Mouse (Mus musculus): ENCODE data around the gene Mdn1. TPM values are rescaled to one million over a fixed set of nuclear protein-coding genes. Genes with fewer than 3 reads are reported as not detected.

The Mdn1 gene
- total RNA-seq (2021): 10 to 100 TPM in 1 of 2 experiments, 1 to 10 TPM in 1; 8.3 to 11.8 TPM
- long read RNA-seq, experiment 1, partial matches to known transcripts: 0 of 1 reads
- long read RNA-seq, experiment 1, other reads (novel, unspliced or antisense): 1 of 1 reads
- long read RNA-seq, experiment 2, partial matches to known transcripts: 0 of 1 reads
- long read RNA-seq, experiment 2, other reads (novel, unspliced or antisense): 1 of 1 reads

GRCm38 (mm10) chr4:32656918-32657662, at the start of gene Mdn1:
Gene Mdn1 (plus strand): TSS chr4:32657119.
- DNase-seq: peak; percentile 94 to 99

GRCm38 (mm10) chr4:32615034-32615881, 41.7 kb upstream of the Mdn1 start, which contains the start of gene Casp8ap2:
Gene Casp8ap2 (plus strand): TSS chr4:32615451.
- peak; percentile 99 to 100 for DNase-seq

GRCm38 (mm10) chr4:32621637-32622036, 35.3 kb upstream of the Mdn1 start:
- no peak for DNase-seq

- peak in 1 of 2 experiments; percentile 6 for DNase-seq
These were observed 5.2 kb upstream of the Mdn1 start for GRCm38 (mm10) chr4:32651669-32652068.

- peak in 1 of 2 experiments; percentile 4 for DNase-seq
These were observed 594 bp upstream of the Mdn1 start for GRCm38 (mm10) chr4:32656146-32656904.

DNA sequence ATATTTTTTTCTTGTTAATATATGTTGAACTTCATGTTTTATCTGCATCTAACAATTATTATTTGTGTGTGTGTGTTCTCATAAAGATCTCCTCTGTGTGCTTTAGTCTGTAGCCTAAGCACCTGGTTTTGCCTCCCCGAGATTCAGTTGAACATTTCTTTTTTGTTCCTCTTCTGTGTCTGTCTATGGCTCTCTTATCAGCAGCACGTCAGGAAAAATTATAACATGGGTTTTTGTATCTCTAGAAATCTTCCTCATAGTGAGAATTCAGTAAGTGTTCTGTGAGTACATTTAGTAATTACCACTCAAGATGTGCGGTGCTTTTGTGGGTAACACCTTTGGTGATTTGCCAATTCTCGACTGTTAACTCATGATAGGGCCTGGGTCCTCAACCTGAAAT, 8.9 kb downstream of the Mdn1 start:
- DNase-seq: no peak

DNA sequence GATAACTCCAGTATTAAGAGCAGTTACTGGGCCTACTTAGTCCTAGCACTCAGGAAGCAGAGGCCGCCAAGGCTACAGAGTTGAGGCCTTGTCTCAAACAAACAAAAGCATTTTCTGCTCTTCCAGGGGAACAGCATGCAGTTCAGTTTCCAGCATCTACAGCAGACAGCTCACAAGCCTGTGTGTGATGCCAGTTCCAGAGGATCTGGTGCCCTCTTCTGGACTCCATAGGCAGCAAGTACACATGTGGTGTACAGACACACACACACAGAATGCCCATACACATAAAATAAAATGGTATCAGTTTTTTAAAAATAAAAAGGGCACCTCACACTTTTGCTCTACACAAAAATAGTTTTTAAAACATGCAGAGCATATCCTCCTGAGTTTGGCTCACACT, 11.4 kb downstream of the Mdn1 start:
- no peak for DNase-seq

GRCm38 (mm10) chr4:32669825-32670224, 12.9 kb downstream of the Mdn1 start:
- no peak for DNase-seq

- DNase-seq: no peak
These were observed 17.1 kb downstream of the Mdn1 start for GRCm38 (mm10) chr4:32674025-32674424.

DNA sequence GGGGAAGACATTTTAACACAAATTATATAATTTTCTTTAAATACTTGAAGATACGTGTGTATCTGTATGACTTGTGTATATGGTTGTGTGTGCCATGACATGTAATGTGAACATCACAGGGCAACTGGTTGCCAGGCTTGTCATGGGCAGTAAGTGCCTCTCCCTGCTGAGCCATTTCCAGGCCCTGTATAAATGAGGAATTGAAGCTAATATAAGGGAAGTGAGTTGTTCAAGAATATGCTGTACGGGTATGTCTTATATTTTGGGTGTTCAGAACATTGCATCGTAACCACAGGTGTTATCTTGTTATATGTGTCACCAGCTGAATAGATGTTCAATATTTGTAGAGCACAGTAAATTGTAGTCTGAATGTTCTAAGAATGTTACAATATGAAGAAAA, 20.6 kb downstream of the Mdn1 start:
- DNase-seq: no peak

DNA sequence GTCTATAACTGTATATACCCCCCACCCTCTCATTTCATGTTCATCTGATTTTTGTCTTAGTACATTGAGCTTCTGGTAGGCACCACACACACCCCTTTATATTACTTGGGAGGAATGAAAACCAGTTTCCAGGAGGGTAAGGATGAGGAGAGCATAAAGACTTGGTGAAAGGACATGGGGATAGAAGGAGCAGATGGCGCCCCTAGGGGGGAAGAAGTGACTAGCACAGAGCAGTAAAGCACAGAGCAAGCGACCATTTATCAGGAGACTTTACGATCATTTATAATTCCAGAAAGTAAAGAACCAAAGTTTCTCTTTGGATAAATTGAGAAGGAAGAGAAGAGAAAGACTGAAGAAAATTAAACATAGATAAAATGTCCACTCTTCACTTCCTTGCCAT, 23.9 kb downstream of the Mdn1 start:
- no peak for DNase-seq

DNA sequence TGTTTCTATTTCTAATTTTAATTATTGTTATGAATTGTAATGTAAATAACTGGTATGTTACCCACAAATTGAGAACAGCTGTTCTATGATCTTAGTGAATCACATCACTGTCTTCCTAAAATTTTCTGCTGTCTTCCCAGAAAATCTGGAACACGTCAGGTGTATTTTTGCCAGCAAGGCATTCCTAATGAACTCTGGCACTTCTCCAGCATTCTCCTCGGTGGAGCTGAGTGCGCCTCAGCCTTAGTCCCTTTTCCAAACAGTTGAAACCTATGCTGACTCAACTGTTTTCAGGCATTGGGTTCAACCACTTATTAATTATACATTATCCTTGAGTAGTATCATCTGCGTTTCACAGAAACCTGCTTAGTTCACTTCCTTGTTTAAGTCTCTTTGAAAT, 25.6 kb downstream of the Mdn1 start:
- no peak for DNase-seq

- no peak for DNase-seq
These were observed 26.2 kb downstream of the Mdn1 start for GRCm38 (mm10) chr4:32683061-32683582.

DNA sequence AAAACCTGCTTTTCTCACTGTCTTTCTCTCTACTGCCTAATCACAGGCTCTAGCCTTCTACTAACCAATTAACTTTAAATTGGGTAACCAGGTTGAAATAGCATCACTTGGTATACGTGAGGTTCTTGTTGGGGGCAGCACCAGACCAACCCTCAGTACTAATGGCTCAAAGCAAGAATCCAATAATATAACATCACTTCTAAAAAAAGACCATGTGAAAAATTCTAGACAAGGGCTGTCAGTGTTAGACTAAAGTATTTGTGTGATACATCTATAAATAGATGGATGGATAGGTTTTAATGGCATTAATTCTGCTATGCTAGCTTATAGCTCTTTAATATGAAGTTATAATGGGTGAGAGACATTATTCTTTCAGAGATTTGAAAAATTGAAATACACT, 60.8 kb downstream of the Mdn1 start:
- no peak for DNase-seq

GRCm38 (mm10) chr4:32745394-32745793, 88.5 kb downstream of the Mdn1 start:
- no peak for DNase-seq

DNA sequence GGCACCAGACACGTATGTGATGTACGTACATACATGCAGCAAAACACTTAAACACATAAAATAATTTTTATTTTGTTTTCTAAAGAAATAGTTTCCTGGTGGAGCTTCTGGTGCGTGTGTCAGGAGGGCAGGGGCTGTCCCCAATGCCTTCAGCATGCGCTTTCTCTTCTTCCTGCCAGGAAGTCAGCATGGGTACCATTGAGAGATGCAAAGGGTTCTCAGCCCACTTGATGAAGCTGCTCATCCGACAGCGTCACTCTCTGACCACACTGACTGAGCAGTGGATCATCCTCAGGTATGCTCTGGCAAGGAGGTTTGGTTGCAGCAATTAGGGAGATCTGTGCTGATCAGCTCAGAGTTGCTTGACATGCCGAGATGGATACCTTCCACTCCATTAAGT, 91.5 kb downstream of the Mdn1 start:
- no peak for DNase-seq

DNA sequence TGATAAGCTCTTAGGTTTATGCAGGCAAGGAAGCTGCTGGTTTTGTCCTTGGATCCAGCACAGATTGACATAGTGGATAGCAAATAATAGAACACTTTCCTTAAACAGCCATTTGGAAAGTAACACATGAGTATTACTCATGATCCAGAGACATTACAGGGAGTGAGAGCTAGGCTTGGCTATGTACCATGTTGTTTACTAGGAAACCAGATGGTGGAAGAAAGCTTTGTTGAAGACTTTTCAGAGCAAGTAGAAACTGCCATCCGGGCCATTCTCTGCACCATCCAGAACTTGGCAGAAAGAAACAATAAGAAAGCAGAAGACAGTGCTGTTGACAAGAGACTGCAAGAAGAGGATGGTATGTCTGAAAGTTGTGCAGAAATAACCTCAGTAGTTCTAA, 93.8 kb downstream of the Mdn1 start:
- DNase-seq: no peak

GRCm38 (mm10) chr4:32757430-32757829, 100.5 kb downstream of the Mdn1 start:
- no peak for DNase-seq

GRCm38 (mm10) chr4:32767471-32767870, 110.6 kb downstream of the Mdn1 start:
- DNase-seq: no peak

- DNase-seq: no peak
These were observed 111.1 kb downstream of the Mdn1 start for GRCm38 (mm10) chr4:32768046-32768445.

DNA sequence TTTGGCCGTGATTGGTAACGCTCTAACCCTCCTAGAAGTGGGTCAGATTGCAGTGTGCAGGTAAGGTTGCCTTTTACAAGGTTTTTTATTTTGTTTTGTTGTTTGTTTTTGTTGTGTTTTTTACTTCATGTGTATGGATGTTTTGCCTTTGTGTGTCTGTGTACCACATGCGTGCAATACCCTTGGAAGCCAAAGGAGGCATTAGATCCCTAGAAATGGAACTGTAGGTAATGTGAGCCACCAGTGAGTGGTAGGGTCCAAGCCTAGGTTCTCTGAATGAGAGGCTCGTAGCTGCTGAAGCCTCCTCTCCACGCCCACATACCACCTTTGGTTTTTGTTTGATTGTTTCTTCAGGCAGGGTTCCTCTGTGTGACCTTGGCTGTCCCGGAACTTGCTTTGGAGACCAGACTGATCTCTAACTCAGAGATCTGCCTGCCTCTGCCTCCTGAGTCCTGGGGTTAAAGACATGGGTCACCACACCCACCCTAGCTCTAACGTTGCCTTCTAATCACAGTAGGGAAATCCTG, 113.4 kb downstream of the Mdn1 start:
- DNase-seq: no peak

DNA sequence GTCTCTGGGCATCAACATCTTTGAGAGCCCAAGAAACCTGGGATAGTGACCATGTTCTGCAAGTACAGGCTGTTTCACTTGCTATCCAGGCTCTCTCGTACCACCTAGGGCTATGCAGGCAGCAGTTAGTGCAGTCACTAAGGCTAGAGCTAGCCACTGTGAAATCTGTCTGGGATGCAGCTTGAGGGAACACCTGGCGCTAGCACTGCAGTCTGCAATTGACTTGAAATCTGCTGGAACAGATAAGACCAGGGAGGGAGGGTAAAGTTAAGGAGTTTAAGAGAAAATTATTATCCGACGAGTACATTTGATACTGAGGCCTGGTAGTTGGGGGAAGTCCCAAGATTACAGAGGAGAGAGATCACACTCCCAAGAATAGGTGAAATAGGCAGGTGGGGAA, 123.1 kb downstream of the Mdn1 start:
- no peak for DNase-seq
